Mouse (Mus musculus) forebrain, embryonic 16.5 days (tissue): ENCODE measurements around the gene Prr12. TPM values are rescaled to one million over a fixed set of nuclear protein-coding genes. Genes with fewer than 3 reads are reported as not detected.
"Not testable (repeated sequence)": the region's sequence is repeated elsewhere in the genome, so short reads cannot be mapped to it uniquely, and the experiment has no call there.

Experiments
- ATAC-seq: fragments of 200-750 bp; cut with Nextera tagmentation; 2 replicates; pipeline ENCODE4 v1.8.0; 2017; ENCODE audit warnings: mild to moderate bottlenecking, moderate library complexity
- H3K27ac ChIP-seq: fragments of 300-500 bp; sonication (generic); 2 replicates; pipeline ENCODE4 v1.5.1; 2014; ENCODE audit warnings: low read length, control low read depth
- H3K27me3 ChIP-seq: fragments of 300-500 bp; sonication (generic); replicated peaks from 2 replicates; pipeline ENCODE4 v1.6.1; 2014; ENCODE audit warnings: low read length; ENCODE audit not compliant: control insufficient read depth, insufficient read depth
- H3K36me3 ChIP-seq: fragments of 300-500 bp; sonication (generic); 2 replicates; pipeline ENCODE4 v1.6.1; 2014; ENCODE audit not compliant: control insufficient read depth, insufficient read depth
- H3K4me1 ChIP-seq: fragments of 300-500 bp; sonication (generic); replicated peaks from 2 replicates; pipeline ENCODE4 v1.6.1; 2014; ENCODE audit warnings: low read length; ENCODE audit not compliant: control insufficient read depth, insufficient read depth
- H3K4me2 ChIP-seq: fragments of 300-500 bp; sonication (generic); 2 replicates; pipeline ENCODE4 v1.6.1; 2014; ENCODE audit warnings: mild to moderate bottlenecking, low read length, control low read depth
- H3K4me3 ChIP-seq: fragments of 300-500 bp; sonication (generic); replicated peaks from 2 replicates; pipeline ENCODE4 v1.5.1; 2014; ENCODE audit warnings: mild to moderate bottlenecking, low read length, control low read depth
- H3K9ac ChIP-seq: fragments of 300-500 bp; sonication (generic); replicated peaks from 2 replicates; pipeline ENCODE4 v1.6.1; 2014; ENCODE audit warnings: low read depth, low read length, control low read depth
- H3K9me3 ChIP-seq: fragments of 300-500 bp; sonication (generic); 2 replicates; pipeline ENCODE4 v1.6.1; 2016; ENCODE audit warnings: low read length; ENCODE audit not compliant: control insufficient read depth
- WGBS: fragments of 180-500 bp; shearing (Covaris S2); extraction: QIAGEN DNeasy Blood & Tissue Kit; methylation state at CpG from one replicate; pipeline ENCODE4 v1.1.7; 2014; 5-methylcytosine and 5-hydroxymethylcytosine counted together
- polyA plus RNA-seq: library from polyadenylated mRNA; unstranded; fragments of >200 nt; fragmentation: Nextera tagmentation; extraction: Ambion mirVana; gene quantifications from 2 replicates; pipeline ENCODE4 v1.2.1, GENCODE M21; 2015

The Prr12 gene
- polyA plus RNA-seq, 1 experiment from 2014 or later: 17.3 TPM

- H3K4me1 ChIP-seq: no peaks in the 10 kb centered on the region
- ATAC-seq: no peak
- WGBS: 91% methylated on average over 19 of the region's 19 CpGs
- H3K9me3 ChIP-seq: no peaks in the 10 kb centered on the region
- H3K9ac ChIP-seq: no peak overlapping the region
- H3K27me3 ChIP-seq: no peaks in the 10 kb centered on the region
- H3K4me2 ChIP-seq: no peak overlapping the region
- peaks cover 70% of the 10 kb centered on the region for H3K36me3 ChIP-seq
- no peak overlapping the region for H3K4me3 ChIP-seq
- no peak overlapping the region for H3K27ac ChIP-seq
Measured at GRCm38 (mm10) chr7:45033722-45034359, 18.8 kb downstream of the Prr12 start.

- Histone ChIP-seq H3K36me3 (peaks cover 53% of the 10 kb centered on the region), H3K9me3 (no peaks in the 10 kb centered on the region), H3K4me2 (no peak overlapping the region), H3K27me3 (no peaks in the 10 kb centered on the region), H3K4me1 (no peaks in the 10 kb centered on the region), H3K27ac (no peak overlapping the region), H3K9ac (no peak overlapping the region), H3K4me3 (no peak overlapping the region)
- ATAC-seq: no peak
- WGBS: 94% methylated on average over 8 of the region's 8 CpGs
Measured at GRCm38 (mm10) chr7:45030857-45031256, 21.8 kb downstream of the Prr12 start.

- Histone ChIP-seq H3K4me3 (no peak overlapping the region), H3K9me3 (no peaks in the 10 kb centered on the region), H3K27ac (no peak overlapping the region), H3K27me3 (no peaks in the 10 kb centered on the region), H3K9ac (no peak overlapping the region), H3K36me3 (peaks cover 45% of the 10 kb centered on the region), H3K4me1 (no peaks in the 10 kb centered on the region), H3K4me2 (no peak overlapping the region)
- 93% methylated on average over 6 of the region's 6 CpGs for WGBS
- ATAC-seq: no peak
Measured at GRCm38 (mm10) chr7:45029995-45030394, 22.7 kb downstream of the Prr12 start.

DNA sequence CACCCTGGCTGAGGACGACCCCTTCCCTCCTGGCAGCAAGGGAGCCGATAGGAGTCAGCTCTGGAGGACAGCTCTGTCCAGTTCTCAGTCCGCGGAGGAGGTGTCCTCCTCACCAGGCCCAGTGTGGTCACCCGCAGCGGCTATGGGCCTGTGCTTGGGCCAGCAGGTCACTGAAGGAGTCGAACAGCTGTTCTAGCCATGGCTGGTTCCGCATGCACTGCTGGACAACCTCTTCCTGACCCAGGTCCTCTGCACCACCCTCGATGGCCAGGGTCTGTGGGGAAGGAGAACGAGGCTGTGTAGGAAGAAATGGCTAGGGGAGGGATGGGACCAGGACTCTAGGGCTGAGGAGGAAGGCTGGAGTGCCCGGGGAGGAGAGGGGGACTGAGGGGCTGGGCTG lies 24.3 kb downstream of the Prr12 start:
- no peak overlapping the region for H3K4me2 ChIP-seq
- H3K36me3 ChIP-seq: peaks cover 28% of the 10 kb centered on the region
- no peaks in the 10 kb centered on the region for H3K4me1 ChIP-seq
- 90% methylated on average over 11 of the region's 11 CpGs for WGBS
- H3K9ac ChIP-seq: no peak overlapping the region
- no peaks in the 10 kb centered on the region for H3K9me3 ChIP-seq
- no peak for ATAC-seq
- no peak overlapping the region for H3K4me3 ChIP-seq
- no peak overlapping the region for H3K27ac ChIP-seq
- no peaks in the 10 kb centered on the region for H3K27me3 ChIP-seq

DNA sequence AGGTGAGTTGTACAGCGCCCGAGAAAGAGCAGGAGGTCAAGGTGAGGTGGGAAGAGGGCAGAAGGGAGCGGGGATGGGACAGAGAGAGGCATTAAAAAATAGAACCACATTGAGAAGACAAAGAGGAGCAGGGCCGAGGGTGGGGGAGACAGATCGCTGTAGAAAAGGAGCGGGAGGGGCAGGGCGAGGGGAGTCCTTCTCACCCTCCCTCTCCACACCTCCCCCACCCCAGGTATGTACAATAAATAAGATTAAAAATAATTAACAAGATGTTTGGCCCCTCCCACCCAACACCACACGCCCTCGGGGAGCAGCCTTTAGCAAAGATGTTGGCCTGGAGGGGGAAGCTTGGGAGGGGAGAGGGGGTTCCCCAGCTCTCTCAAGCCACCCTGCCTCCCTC lies 24.9 kb downstream of the Prr12 start:
- ATAC-seq: no peak
- Histone ChIP-seq H3K9ac (no peak overlapping the region), H3K4me2 (no peak overlapping the region), H3K9me3 (no peaks in the 10 kb centered on the region), H3K4me1 (no peaks in the 10 kb centered on the region), H3K27me3 (no peaks in the 10 kb centered on the region), H3K27ac (no peak overlapping the region), H3K4me3 (no peak overlapping the region), H3K36me3 (peaks cover 24% of the 10 kb centered on the region)
- WGBS: 94% methylated on average over 9 of the region's 9 CpGs

DNA sequence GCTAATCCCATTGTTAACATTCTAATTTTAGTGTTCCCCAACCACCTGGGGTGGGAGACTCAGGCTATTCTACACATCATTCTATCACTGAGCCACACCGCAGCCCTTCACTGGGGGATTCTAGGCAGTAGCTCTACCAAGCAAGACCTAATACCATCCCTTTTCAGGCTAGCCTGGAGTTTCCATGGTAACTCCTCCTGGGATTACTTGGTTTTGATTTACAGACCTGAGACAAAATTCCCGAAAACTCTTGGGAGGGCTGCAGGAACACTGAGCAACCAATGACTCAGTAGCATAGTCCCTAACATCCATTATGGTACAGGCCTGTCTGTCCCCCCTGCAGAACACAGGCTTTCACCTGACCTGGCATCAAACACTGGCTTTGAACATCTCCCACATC lies 26.4 kb downstream of the Prr12 start:
- Histone ChIP-seq H3K9me3 (no peaks in the 10 kb centered on the region), H3K27me3 (no peaks in the 10 kb centered on the region), H3K36me3 (peaks cover 20% of the 10 kb centered on the region), H3K27ac (no peak overlapping the region), H3K4me3 (no peak overlapping the region), H3K4me2 (no peak overlapping the region), H3K4me1 (no peaks in the 10 kb centered on the region), H3K9ac (no peak overlapping the region)
- WGBS: 56% methylated on average over 2 of the region's 2 CpGs
- ATAC-seq: 0 out of 2 replicates have a peak, but pooled peaks have one; percentile 18

DNA sequence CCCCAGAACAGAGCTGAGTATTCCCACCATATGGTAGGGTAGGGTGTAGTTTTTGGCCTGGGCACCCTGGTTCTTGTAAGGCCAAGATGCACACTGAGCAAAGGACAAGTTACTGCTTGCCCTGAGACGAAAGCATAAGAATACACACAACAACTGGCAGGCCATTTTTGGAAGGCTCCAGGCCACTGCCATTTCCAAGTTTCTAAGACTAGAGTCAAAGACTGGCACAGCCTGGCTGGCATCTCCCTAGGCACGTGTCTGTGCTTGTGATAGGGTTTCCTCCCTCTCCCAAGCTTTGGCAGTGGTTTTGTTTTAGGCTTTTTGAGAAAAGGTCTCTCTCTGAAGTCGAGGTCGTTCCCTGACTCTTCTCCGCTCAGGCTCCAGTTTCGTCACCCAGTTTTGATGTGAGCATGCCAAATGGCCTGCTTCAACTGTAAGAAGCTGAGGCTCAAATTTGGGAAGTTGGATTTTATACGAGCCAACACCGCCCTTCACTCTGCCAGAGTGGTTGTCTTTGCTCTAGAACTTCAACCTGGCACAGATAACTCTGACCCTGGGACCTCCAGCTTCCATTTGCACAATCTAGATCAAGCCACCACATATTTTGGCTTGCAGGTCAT lies 27.0 kb downstream of the Prr12 start:
- WGBS: 78% methylated on average over 8 of the region's 8 CpGs
- H3K4me1 ChIP-seq: no peaks in the 10 kb centered on the region
- H3K4me2 ChIP-seq: no peak overlapping the region
- H3K27me3 ChIP-seq: no peaks in the 10 kb centered on the region
- no peak overlapping the region for H3K9ac ChIP-seq
- H3K27ac ChIP-seq: no peak overlapping the region; the same call in 1 of the 2 replicates
- ATAC-seq: no peak
- peaks cover 15% of the 10 kb centered on the region for H3K36me3 ChIP-seq
- H3K4me3 ChIP-seq: no peak overlapping the region
- H3K9me3 ChIP-seq: no peaks in the 10 kb centered on the region

GRCm38 (mm10) chr7:45024281-45025248 lies 28.1 kb downstream of the Prr12 start:
- 87% methylated on average over 15 of the region's 15 CpGs for WGBS
- H3K9me3 ChIP-seq: no peaks in the 10 kb centered on the region
- H3K9ac ChIP-seq: no peak overlapping the region
- H3K4me2 ChIP-seq: no peak overlapping the region
- ATAC-seq: no peak
- H3K27ac ChIP-seq: peak overlapping the region; percentile 4; the same call in 1 of the 2 replicates
- no peak overlapping the region for H3K4me3 ChIP-seq
- H3K36me3 ChIP-seq: peaks cover 8% of the 10 kb centered on the region
- H3K4me1 ChIP-seq: no peaks in the 10 kb centered on the region
- H3K27me3 ChIP-seq: no peaks in the 10 kb centered on the region

- not testable (repeated sequence) for ATAC-seq, H3K4me2 ChIP-seq, H3K9me3 ChIP-seq, H3K27ac ChIP-seq, H3K4me3 ChIP-seq, H3K9ac ChIP-seq, H3K27me3 ChIP-seq, H3K36me3 ChIP-seq, H3K4me1 ChIP-seq
- 79% methylated on average over 5 of the region's 5 CpGs for WGBS
Measured at GRCm38 (mm10) chr7:45023711-45024110, 29.0 kb downstream of the Prr12 start.
